Mouse (Mus musculus) kidney, adult 2 months (tissue): Measurements from ENCODE around the gene Fyn.

ENCODE experiments used
- CTCF ChIP-seq: fragments of 200-500 bp; conservative IDR thresholded peaks from 2 replicates; pipeline ENCODE4 v1.5.1; 2011; ENCODE audit warnings: low read depth, mild to moderate bottlenecking, control low read depth, low read length, moderate library complexity, mixed read lengths; ENCODE audit not compliant: insufficient read depth, insufficient read length
- POLR2A ChIP-seq: fragments of 200-500 bp; IDR thresholded peaks from one replicate; pipeline ENCODE4 v1.6.1; 2011; ENCODE audit warnings: low read depth, low read length, control low read depth

DNA sequence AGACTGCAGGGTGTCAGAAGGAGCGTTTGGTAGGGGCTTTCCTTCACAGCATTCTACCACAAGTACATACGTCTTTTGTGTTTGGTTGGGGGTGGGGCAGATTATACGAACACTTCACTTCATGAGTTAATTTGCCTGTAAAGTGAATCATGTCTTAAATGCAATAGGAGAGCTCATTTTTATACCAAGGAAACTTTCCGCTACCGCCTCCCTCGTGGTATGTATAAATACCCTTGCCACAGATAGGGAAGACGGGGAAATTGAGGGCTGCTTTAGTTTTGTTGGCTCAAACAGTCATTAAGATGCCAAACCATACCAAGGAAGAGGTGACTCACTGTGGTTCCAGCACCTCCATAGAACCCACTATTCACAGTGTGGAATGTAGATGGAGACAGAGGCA lies 137.0 kb downstream of the Fyn start:
- TF ChIP-seq CTCF (no peak), POLR2A (no peak)
